Mouse (Mus musculus) lung, adult 2 months (tissue): ENCODE measurements at regions not wholly inside any gene's neighbourhood (a gene's known extent, or its start where the extent isn't known, plus 50 kb on each side); places are given as distances from the start of the nearest gene placed in this dataset.

Source experiments
- CTCF ChIP-seq: fragments of 200-500 bp; IDR thresholded peaks from 2 replicates; pipeline ENCODE4 v1.5.1; 2011; ENCODE audit warnings: mild to moderate bottlenecking, low read length, control low read depth; ENCODE audit not compliant: insufficient read depth
- POLR2A ChIP-seq: fragments of 200-500 bp; IDR thresholded peaks from 2 replicates; pipeline ENCODE4 v1.6.1; 2011; ENCODE audit warnings: low read depth, mild to moderate bottlenecking, control low read depth, low read length, borderline replicate concordance; ENCODE audit errors: extremely low read depth

- TF ChIP-seq CTCF (no peak), POLR2A (no peak)
Observed at GRCm38 (mm10) chr5:64460891-64461290, 304.8 kb downstream of the Tbc1d1 start.
